In genomic region chr15:80083740-80084139, GRCm38 (mm10) we compare ENCODE assay signal across 7 mouse cellular contexts. TPM values are rescaled to one million over a fixed set of nuclear protein-coding genes. Genes with fewer than 3 reads are reported as not detected.
DNase-seq lines count a peak whose midpoint lies in the region; ATAC-seq and TF ChIP-seq lines count a peak whose summit lies in the region.

No protein-coding gene starts in this region.

- no peaks in the 10 kb centered on the region for H3K9me3 ChIP-seq in lung, embryonic 16.5 days (ENCODE audit: control insufficient read depth, low read length)
- H3K9me3 ChIP-seq in embryonic facial prominence, embryonic 15.5 days (replicated peaks): no peaks in the 10 kb centered on the region
- H3K9me3 ChIP-seq in limb, embryonic 14.5 days (ENCODE audit: control insufficient read depth, low read length): no peaks in the 10 kb centered on the region

- H3K4me1 ChIP-seq in lung, embryonic 16.5 days (replicated peaks; ENCODE audit: control insufficient read depth, insufficient read depth, low read length): peaks cover 20% of the 10 kb centered on the region
- peaks cover 28% of the 10 kb centered on the region for H3K4me1 ChIP-seq in embryonic facial prominence, embryonic 15.5 days
- H3K4me1 ChIP-seq in limb, embryonic 14.5 days (ENCODE audit: control insufficient read depth, insufficient read depth, low read length): peaks cover 11% of the 10 kb centered on the region; the same call in 1 of the 2 replicates
- peaks cover 7% of the 10 kb centered on the region for H3K4me1 ChIP-seq in olfactory bulb, adult 2 months (ENCODE audit: control insufficient read depth, insufficient read depth, low read length)

- 1% methylated on average over 12 of the region's 12 CpGs for WGBS in lung, embryonic 16.5 days
- 1% methylated on average over 12 of the region's 12 CpGs for WGBS in embryonic facial prominence, embryonic 15.5 days
- WGBS in limb, embryonic 14.5 days: 2% methylated on average over 12 of the region's 12 CpGs
- WGBS in olfactory bulb, adult 2 months: under 1% methylated on average over 12 of the region's 12 CpGs

- peak; percentile 19; the same call in 1 of the 2 replicates for ATAC-seq in lung, embryonic 16.5 days (ENCODE audit: low read depth)
- no peak for ATAC-seq in embryonic facial prominence, embryonic 15.5 days (ENCODE audit: insufficient number of reproducible peaks, low FRiP score, low TSS enrichment, low read depth)
- peak; percentile 11 for ATAC-seq in limb, embryonic 14.5 days (ENCODE audit: low FRiP score, low read depth)

- TF ChIP-seq POLR2A in limb, embryonic 14.5 days (IDR thresholded peaks at IDR 0.05; ENCODE audit: borderline replicate concordance, extremely low read depth, insufficient read depth, insufficient read length): no peak
- TF ChIP-seq POLR2A in olfactory bulb, adult 2 months (IDR thresholded peaks at IDR 0.05; ENCODE audit: insufficient read depth, low read depth, low read length): no peak

- peak overlapping the region; percentile 97 for H3K27ac ChIP-seq in lung, embryonic 16.5 days (ENCODE audit: low read length)
- peak overlapping the region; percentile 97 for H3K27ac ChIP-seq in embryonic facial prominence, embryonic 15.5 days (replicated peaks)
- H3K27ac ChIP-seq in limb, embryonic 14.5 days (replicated peaks; ENCODE audit: low read depth, low read length): peak overlapping the region; percentile 93
- peak overlapping the region; percentile 99 for H3K27ac ChIP-seq in olfactory bulb, adult 2 months (ENCODE audit: insufficient read depth, low read depth, low read length)

- TF ChIP-seq CTCF in olfactory bulb, adult 2 months (IDR thresholded peaks at IDR 0.05; ENCODE audit: insufficient read depth, low read depth, low read length): no peak

- peak overlapping the region; percentile 88 for H3K4me2 ChIP-seq in lung, embryonic 16.5 days (ENCODE audit: low read depth, low read length)
- peak overlapping the region; percentile 63 for H3K4me2 ChIP-seq in embryonic facial prominence, embryonic 15.5 days (replicated peaks)
- H3K4me2 ChIP-seq in limb, embryonic 14.5 days (replicated peaks; ENCODE audit: low read depth, low read length, severe bottlenecking): peak overlapping the region; percentile 71

- peaks cover 29% of the 10 kb centered on the region for H3K36me3 ChIP-seq in lung, embryonic 16.5 days (ENCODE audit: control insufficient read depth, insufficient read depth, low read length)
- peaks cover 34% of the 10 kb centered on the region for H3K36me3 ChIP-seq in embryonic facial prominence, embryonic 15.5 days
- peaks cover 35% of the 10 kb centered on the region for H3K36me3 ChIP-seq in limb, embryonic 14.5 days (ENCODE audit: control insufficient read depth, insufficient read depth, low read length)

- H3K9ac ChIP-seq in lung, embryonic 16.5 days (ENCODE audit: low read length): peak overlapping the region; percentile 70
- peak overlapping the region; percentile 26 for H3K9ac ChIP-seq in embryonic facial prominence, embryonic 15.5 days
- peak overlapping the region; percentile 59 for H3K9ac ChIP-seq in limb, embryonic 14.5 days (ENCODE audit: low read depth, low read length, severe bottlenecking)

- no peak for DNase-seq in lung, postnatal 10 days
- no peak for DNase-seq in limb, embryonic 14.5 days (ENCODE audit: low spot score)
- no peak for DNase-seq in adrenal gland, adult (ENCODE audit: inconsistent age in 2 of 2, low spot score in 1 of 2)
- DNase-seq in embryo, embryonic 9.5 days (ENCODE audit: extremely low spot score): no peak

- no peaks in the 10 kb centered on the region for H3K27me3 ChIP-seq in lung, embryonic 16.5 days (ENCODE audit: control insufficient read depth, insufficient read depth, low read depth, low read length)
- no peaks in the 10 kb centered on the region for H3K27me3 ChIP-seq in embryonic facial prominence, embryonic 15.5 days
- H3K27me3 ChIP-seq in limb, embryonic 14.5 days (ENCODE audit: control insufficient read depth, insufficient read depth, low read length): no peaks in the 10 kb centered on the region

- H3K4me3 ChIP-seq in lung, embryonic 16.5 days (ENCODE audit: low read length): peak overlapping the region; percentile 65
- H3K4me3 ChIP-seq in embryonic facial prominence, embryonic 15.5 days (replicated peaks): peak overlapping the region; percentile 67
- peak overlapping the region; percentile 87 for H3K4me3 ChIP-seq in limb, embryonic 14.5 days (replicated peaks; ENCODE audit: low read length)
- peak overlapping the region; percentile 54 for H3K4me3 ChIP-seq in olfactory bulb, adult 2 months (ENCODE audit: insufficient read depth, low read depth, low read length)

RNA-seq across cellular contexts. Expression of gene Syngr1, which starts 7.4 kb away (rescaled TPM):
- 20.7 and 21.9 TPM in 2 replicates for polyA plus RNA-seq in lung, embryonic 16.5 days (2015; fragmentation: Nextera tagmentation; extraction: Ambion mirVana)
- polyA plus RNA-seq in embryonic facial prominence, embryonic 15.5 days (2015; fragmentation: Nextera tagmentation; extraction: Ambion mirVana): 13.5 and 13.7 TPM in 2 replicates
- 10.8 and 11.0 TPM in 2 replicates for polyA plus RNA-seq in limb, embryonic 14.5 days (2012; rRNA removed)
- 8.3 and 11.5 TPM in 2 replicates for polyA plus RNA-seq in limb, embryonic 14.5 days (2014; fragmentation: Nextera tagmentation; extraction: Ambion mirVana)
- 72.7 TPM in 1 of 2 replicates, not detected in the other for polyA plus RNA-seq in olfactory bulb, adult 2 months (2012; ENCODE audit: insufficient read depth, insufficient read length, low replicate concordance, missing spikeins)

RNA-seq across cellular contexts. Expression of gene Rpl3, which starts 7.9 kb away (rescaled TPM):
- 994 and 1,049 TPM in 2 replicates for polyA plus RNA-seq in lung, embryonic 16.5 days (2015; fragmentation: Nextera tagmentation; extraction: Ambion mirVana)
- polyA plus RNA-seq in embryonic facial prominence, embryonic 15.5 days (2015; fragmentation: Nextera tagmentation; extraction: Ambion mirVana): 1,004 and 1,072 TPM in 2 replicates
- 1,074 and 1,569 TPM in 2 replicates for polyA plus RNA-seq in limb, embryonic 14.5 days (2012; rRNA removed)
- 1,384 and 1,387 TPM in 2 replicates for polyA plus RNA-seq in limb, embryonic 14.5 days (2014; fragmentation: Nextera tagmentation; extraction: Ambion mirVana)
- polyA plus RNA-seq in olfactory bulb, adult 2 months (2012; ENCODE audit: insufficient read depth, insufficient read length, low replicate concordance, missing spikeins): 3,528 TPM in 1 of 2 replicates, not detected in the other

RNA-seq across cellular contexts. Expression of gene Tab1, which starts 49.2 kb away (rescaled TPM):
- 31.5 and 33.5 TPM in 2 replicates for polyA plus RNA-seq in lung, embryonic 16.5 days (2015; fragmentation: Nextera tagmentation; extraction: Ambion mirVana)
- polyA plus RNA-seq in embryonic facial prominence, embryonic 15.5 days (2015; fragmentation: Nextera tagmentation; extraction: Ambion mirVana): 38.2 and 38.7 TPM in 2 replicates
- polyA plus RNA-seq in limb, embryonic 14.5 days (2012; rRNA removed): 43.1 and 56.5 TPM in 2 replicates
- polyA plus RNA-seq in limb, embryonic 14.5 days (2014; fragmentation: Nextera tagmentation; extraction: Ambion mirVana): 34.6 and 39.4 TPM in 2 replicates
- polyA plus RNA-seq in olfactory bulb, adult 2 months (2012; ENCODE audit: insufficient read depth, insufficient read length, low replicate concordance, missing spikeins): not detected in 2 replicates
